Mouse (Mus musculus) cerebral cortex, adult 2 months (tissue): Measurements from ENCODE around the gene Nfe2l3.

Experiments
- WGBS: fragments of 180-500 bp; shearing (Covaris S2); methylation state at CpG from one replicate; pipeline ENCODE4 v1.1.7; 2018; 5-methylcytosine and 5-hydroxymethylcytosine counted together

Nfe2l3 gene

GRCm38 (mm10) chr6:51432535-51433397, at the start of gene Nfe2l3:
TSS of gene Nfe2l3 (plus strand) at chr6:51432670.
- WGBS = under 1% methylated on average over 74 of the region's 74 CpGs

DNA sequence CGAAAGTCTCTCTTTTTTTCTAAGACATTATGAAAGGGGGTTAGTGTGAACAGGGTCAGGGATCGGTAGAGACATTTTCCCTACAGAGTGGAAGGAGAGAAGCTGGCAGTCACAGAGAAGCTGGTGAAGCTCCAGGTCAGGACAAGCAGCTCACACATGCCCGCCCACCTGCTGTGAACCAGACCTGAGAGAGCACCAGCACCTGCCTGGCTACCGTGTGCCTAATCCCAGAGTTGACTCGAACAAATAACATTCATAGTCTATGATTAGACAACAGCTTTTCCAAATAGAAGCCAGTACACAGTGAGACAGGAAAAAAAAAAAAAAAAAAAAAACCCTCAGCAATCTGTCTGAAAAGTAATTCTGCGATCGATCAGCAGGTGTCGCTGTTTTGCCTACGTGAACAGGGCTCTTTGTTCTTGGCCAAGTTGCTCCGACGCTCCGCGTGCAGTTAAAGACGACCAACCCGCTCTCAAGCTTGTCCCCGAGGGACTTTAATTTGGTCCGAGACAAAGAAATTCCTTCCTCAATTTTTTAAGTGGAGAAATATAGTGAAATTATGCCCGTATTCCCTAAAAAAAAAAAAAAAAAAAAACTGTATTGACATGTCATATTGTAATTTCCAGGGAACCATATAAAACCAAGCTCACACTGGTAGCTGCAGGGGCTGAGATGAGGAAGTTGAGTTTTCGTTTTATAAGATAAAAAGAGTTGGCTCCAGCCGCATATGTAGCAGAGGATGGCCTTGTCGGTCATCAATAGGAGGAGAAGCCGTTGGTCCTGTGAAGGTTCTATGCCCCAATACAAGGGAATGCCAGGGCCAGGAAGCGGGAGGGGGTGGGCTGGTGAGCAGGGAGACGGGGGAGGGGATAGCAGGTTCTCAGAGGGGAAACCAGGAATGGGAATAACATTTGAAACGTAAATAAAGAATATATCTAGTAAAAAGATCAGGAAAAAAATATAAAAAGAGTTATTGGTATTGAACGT, 48.4 kb upstream of the Nfe2l3 start:
- WGBS = 13% methylated on average over 26 of the region's 26 CpGs

DNA sequence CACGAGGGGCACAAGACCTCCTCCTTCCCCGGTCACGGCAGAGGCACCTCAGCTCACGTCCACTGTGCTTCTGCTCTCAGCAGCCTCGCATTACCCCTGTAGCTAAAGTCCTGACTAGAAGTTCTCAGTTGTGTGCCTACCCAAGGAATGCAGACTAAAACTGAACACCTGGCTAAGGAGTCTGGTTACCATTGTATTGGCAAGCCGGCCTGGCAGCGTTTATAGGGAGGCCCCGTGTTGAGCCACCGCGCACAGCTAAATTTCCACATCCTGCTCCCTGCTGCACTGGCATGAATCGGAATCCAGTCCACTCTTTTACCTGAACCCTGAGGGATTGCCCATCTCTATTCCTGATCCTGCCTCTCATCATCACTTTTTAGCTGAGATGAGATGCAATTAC, 42.0 kb upstream of the Nfe2l3 start:
- 84% methylated on average over 11 of the region's 11 CpGs for WGBS

- 83% methylated on average over 13 of the region's 13 CpGs for WGBS
Measured at GRCm38 (mm10) chr6:51391816-51392490, 40.5 kb upstream of the Nfe2l3 start.

DNA sequence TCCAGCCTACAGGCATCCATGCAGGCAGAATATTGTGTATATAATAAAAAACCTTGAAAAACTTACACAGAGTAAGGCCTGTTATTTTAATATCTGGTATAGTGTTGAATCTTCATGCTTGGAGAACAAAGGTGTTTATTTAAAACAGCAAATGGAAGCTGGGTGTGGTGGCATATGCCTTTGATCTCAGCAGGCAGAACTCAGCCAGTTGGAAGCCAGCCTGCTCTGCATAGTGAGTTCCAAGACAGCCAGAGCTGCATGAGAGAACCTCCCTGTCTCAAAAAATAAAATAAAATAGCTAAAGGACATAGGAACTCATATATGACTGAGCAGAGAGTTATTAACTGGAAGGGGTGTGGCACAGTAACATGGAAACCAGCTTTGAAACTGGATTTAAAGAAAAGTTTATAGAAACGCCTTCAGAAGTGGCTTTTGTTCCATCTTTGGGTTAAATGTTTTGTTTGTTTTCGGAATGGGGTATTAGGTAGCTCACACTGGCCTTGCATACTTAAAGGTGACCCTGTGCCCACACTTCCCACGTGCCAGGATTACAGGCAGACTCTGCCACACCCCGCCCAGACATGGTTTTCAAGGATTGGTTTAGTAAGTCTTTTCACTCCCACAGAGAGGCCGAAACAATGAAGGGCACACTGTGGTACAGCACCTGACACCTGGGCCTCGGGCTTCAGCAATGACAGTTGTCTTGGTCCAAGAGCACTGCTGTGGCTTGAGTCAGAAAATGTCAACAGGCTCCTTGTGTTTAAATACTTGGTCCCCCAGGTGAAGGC, 38.9 kb upstream of the Nfe2l3 start:
- 73% methylated on average over 6 of the region's 6 CpGs for WGBS

DNA sequence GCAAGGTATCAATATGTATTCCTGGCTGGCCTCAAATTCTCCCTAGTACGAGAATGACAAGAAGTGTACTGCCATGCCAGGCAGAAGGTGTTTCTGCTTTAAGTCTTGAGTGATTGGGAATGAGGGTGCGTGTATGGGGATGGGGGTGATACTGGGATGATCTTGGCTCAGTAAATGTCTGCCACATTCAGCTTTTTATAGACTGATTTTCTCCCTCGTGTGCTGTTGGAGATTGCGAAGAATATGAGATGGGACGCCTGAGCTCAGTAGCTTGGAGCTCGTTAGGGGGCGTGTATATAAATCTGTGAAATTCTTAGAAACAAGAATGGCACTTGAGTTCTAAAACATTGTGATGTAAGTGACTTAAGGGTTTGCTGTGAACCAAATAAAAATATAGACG, 38.1 kb upstream of the Nfe2l3 start:
- WGBS = 56% methylated on average over 8 of the region's 8 CpGs

GRCm38 (mm10) chr6:51394963-51395362, 37.5 kb upstream of the Nfe2l3 start:
- WGBS = 80% methylated on average over 3 of the region's 3 CpGs

- 80% methylated on average over 9 of the region's 9 CpGs for WGBS
Measured at GRCm38 (mm10) chr6:51395486-51395885, 37.0 kb upstream of the Nfe2l3 start.

DNA sequence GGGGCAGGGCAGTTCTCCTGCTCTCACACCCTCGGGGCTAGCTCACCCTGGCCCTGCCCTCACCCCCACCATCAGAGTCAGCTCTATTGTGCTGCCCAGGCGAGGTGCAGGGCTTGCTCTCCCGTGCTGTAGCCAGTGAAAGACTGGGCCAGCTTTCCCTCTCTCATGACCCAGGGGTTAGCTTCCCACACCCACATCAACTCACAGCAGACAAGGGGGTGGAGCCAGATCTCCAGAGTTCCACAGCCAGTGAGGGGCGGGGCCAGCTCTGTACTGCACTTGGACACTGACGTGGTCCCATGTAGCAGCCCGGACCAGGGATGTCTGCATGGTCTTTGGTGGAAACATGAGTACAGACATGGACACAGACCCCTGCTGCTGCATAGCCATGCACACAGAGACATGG, 33.4 kb upstream of the Nfe2l3 start:
- WGBS = 60% methylated on average over 6 of the region's 6 CpGs

- 54% methylated on average over 6 of the region's 6 CpGs for WGBS
Measured at GRCm38 (mm10) chr6:51401294-51401693, 31.2 kb upstream of the Nfe2l3 start.

DNA sequence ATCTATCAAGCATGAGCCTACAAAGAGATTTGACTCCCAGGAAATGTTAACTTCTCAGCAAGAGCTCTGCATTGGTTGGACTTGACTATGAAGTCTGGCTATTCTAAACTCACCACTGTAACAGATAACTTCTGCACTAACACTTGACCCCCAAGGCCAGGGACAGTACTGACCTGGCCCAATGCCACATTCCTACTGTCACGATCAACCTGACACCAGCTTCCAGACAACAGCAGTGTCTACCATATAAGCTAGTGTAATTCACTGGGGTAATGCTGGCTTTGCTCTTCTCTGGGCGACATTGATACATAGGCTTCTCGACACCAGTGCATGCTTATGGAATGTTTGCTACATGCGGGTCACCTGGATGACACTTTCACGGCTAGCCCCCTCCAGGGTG, 28.9 kb upstream of the Nfe2l3 start:
- WGBS = 91% methylated on average over 5 of the region's 5 CpGs

- WGBS = 93% methylated on average over 4 of the region's 4 CpGs
Measured at GRCm38 (mm10) chr6:51404502-51404901, 28.0 kb upstream of the Nfe2l3 start.

GRCm38 (mm10) chr6:51416433-51416832, 16.0 kb upstream of the Nfe2l3 start:
- 46% methylated on average over 1 of the region's 1 CpGs for WGBS

DNA sequence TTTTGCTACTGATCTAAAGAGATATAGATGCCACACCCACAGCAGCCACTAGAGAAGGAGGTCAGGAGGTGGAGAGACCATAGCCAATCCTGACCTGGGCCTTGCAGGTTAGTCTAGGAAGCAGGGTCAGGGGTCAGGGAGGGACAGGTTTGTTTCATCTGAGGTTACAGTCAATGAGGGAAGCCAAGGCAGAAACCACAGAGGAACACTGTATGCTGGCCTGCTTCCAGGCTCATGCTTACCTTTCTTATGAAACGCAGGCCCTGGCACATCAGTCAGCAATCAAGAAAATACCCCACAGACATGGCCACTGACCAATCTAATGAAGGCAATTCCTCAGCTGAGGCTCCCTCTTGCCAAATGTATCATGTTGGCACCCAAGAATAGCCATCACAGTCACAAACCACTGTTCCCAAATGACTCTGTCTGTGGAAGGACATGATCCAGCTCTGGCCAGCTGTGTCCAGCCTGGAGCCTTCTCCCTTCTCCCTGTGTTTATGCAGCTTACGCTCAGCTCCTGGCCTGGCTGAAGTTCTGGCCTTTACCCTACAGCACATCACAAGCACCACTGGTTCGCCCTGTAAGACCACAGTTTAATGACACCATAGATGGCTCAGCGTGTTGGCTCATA, 15.0 kb upstream of the Nfe2l3 start:
- WGBS = 88% methylated on average over 4 of the region's 4 CpGs

DNA sequence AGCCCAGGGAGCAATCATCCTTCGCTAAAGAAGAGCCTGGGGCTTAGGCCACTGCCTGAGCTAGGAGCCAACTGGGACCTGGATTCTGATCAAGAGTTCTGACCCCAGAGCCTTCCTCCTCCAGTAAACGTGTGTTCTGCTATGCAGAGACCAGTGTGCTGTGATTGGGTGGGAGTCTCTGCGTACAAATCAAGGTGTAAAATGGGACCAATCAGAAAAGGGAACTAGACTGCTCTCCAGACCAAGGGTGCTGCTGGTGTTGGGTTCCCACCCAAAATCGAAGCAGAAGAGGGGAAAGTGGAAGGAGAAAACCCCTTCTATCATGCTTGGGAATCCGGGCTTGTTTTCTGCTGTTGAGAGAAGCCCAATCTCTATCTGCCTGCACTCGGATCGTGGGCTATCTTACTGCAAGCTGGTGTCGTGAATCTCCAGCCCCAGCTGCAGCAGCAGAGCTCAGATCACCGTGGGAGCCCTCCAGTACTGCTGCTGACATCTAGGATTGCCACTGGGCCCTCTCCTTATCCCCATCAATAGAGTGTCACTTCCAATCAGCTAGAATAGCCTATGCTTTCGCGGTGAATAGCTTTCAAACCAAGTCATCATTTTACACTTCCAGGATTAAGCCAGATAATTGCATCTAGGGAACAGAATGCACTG, 8.9 kb upstream of the Nfe2l3 start:
- WGBS = 68% methylated on average over 11 of the region's 11 CpGs

DNA sequence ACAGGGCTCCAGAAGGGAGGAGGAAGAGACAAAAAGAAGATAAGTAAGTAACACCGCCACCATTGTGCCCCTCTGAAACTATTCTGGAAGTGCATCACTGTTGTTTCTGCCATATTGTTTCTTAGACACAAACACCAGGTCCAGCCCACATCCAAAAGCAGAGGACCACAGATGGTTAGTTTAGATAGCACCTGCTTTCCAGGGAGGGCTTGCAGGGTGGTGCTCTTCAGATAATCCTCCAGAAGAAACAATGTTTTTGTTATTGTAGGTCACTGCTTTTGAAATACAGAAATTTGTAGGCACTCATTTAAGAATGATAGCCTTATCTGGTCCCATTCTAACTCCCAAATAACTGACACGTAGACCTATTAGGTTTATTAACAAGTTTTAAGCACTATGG, 7.9 kb upstream of the Nfe2l3 start:
- WGBS = 92% methylated on average over 2 of the region's 2 CpGs

- 53% methylated on average over 7 of the region's 7 CpGs for WGBS
Measured at GRCm38 (mm10) chr6:51434270-51434669, 1.8 kb downstream of the Nfe2l3 start.

GRCm38 (mm10) chr6:51437665-51438064, 5.2 kb downstream of the Nfe2l3 start:
- WGBS = 63% methylated on average over 4 of the region's 4 CpGs

DNA sequence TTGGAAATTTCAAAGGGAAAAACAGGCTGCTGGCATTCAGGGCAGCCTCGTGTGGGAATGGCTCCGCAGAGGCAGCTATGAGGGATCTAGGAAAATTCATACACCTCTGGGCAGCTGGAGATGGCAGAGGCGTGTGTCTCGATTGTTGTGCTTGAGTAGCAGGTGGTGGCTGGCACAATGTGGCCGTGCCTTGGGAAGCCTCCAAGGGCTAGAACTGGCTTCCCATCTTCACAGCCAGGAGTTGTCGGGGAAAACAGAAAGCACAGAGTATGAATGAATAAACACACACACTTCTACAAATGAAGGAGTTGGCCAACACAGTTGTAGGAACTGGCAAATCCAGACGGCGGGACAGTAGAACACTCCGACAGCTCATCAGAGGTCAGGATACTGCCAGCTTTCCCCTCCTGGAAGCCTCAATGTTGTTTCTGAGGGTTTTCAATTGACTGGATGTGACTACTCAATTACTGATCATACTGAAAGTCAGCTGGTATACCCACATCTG, 6.4 kb downstream of the Nfe2l3 start:
- 48% methylated on average over 9 of the region's 9 CpGs for WGBS
